Mouse (Mus musculus) ES-Bruce4 (cell line): Measurements from ENCODE around the gene Btbd35f19.
"Not testable (repeated sequence)": the region's sequence is repeated elsewhere in the genome, so short reads cannot be mapped to it uniquely, and the experiment has no call there.

Experiments
- CTCF ChIP-seq: IDR thresholded peaks from one replicate; pipeline ENCODE4 v1.8.1; 2011; ENCODE audit warnings: low read depth, low read length
- EP300 ChIP-seq: IDR thresholded peaks from 2 replicates; pipeline ENCODE4 v1.6.1; 2011; ENCODE audit warnings: low read depth, low read length; ENCODE audit not compliant: insufficient read depth
- POLR2A ChIP-seq: IDR thresholded peaks from one replicate; pipeline ENCODE4 v1.8.1; 2011; ENCODE audit warnings: low read length; ENCODE audit not compliant: insufficient read depth

- TF ChIP-seq POLR2A, CTCF, EP300: not testable (repeated sequence)
Measured at GRCm38 (mm10) chrX:31341924-31342323, 41.8 kb downstream of the Btbd35f19 start.
